Mouse (Mus musculus): Measurements from ENCODE around the gene Lhfp. TPM values are rescaled to one million over a fixed set of nuclear protein-coding genes. Genes with fewer than 3 reads are reported as not detected.

Gene Lhfp
- total and polyA plus RNA-seq, 2 experiments = 10.6 to 15.3 TPM

DNA sequence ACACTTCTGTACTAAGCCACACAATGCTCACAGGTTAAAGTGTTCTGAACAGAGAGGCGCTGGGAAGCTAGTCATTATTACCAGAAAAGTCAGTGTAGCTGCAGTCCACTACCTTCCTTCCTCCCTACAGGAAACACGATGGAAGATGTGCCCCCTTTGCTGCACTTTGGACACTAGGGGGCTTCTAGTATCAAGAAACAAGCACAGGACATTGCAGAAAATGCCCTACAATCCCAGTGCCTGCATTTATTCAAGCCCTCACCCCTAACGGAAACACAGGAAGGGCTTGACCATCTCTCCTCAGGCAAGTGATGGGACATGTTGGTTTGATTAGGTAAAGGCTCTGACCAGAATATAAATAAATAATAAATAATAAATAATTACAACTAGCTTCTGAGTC, 7.9 kb upstream of the Lhfp start:
- Histone ChIP-seq H3K79me2 (ENCODE audit: control insufficient read depth, insufficient read depth, low read length) (no peaks in the 10 kb centered on the region), H3K36me3 (ENCODE audit: control insufficient read depth, insufficient read depth, low read length) (no peaks in the 10 kb centered on the region), H3K9ac (ENCODE audit: low read depth, low read length) (no peak overlapping the region), H3K4me1 (ENCODE audit: control insufficient read depth, insufficient read depth, low read length) (no peaks in the 10 kb centered on the region), H3K27ac (replicated peaks; ENCODE audit: insufficient read depth, low read depth, low read length) (no peak overlapping the region), H3K27me3 (ENCODE audit: control insufficient read depth, insufficient read depth, low read length) (0 out of 2 replicates have a peak, but pooled peaks cover 2% of the 10 kb centered on the region), H3K4me3 (ENCODE audit: insufficient read depth, low read depth, low read length) (no peak overlapping the region)
- no peak for TF ChIP-seq CTCF (IDR thresholded peaks at IDR 0.05; ENCODE audit: low read depth, low read length)
- TF ChIP-seq POLR2A (IDR thresholded peaks at IDR 0.05; ENCODE audit: extremely low read depth, insufficient read depth, low read length) = no peak
- 30% methylated on average over 3 of the region's 3 CpGs for WGBS
- no peak for DNase-seq (ENCODE audit: extremely low read depth, low read depth, low spot score)

DNA sequence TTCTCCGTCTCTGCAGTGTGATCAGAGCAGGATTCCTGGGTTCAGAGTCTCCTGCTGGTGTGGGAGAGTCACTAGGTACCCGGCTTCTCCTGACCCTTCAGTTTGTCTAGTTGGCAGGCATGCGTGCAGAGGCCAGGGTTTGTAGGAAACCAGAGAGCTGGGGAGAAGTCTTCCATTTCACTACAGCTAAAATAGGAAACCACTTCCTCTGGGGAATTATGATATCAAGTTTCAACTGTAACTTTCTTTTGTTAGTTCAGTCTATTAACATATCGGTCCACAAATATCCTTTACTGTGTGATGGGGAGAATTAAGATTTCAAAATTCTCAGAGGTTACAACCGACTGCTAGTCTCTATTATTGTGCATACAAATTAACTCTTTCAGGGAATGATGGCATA, 5.3 kb upstream of the Lhfp start:
- no peaks in the 10 kb centered on the region for H3K79me2 ChIP-seq (ENCODE audit: control insufficient read depth, insufficient read depth, low read length)
- H3K4me1 ChIP-seq (ENCODE audit: control insufficient read depth, insufficient read depth, low read length) = no peaks in the 10 kb centered on the region
- H3K27ac ChIP-seq (replicated peaks; ENCODE audit: insufficient read depth, low read depth, low read length) = no peak overlapping the region
- H3K27me3 ChIP-seq (ENCODE audit: control insufficient read depth, insufficient read depth, low read length) = no peaks in the 10 kb centered on the region
- 70% methylated on average over 5 of the region's 5 CpGs for WGBS
- no peaks in the 10 kb centered on the region for H3K36me3 ChIP-seq (ENCODE audit: control insufficient read depth, insufficient read depth, low read length)
- no peak overlapping the region for H3K4me3 ChIP-seq (ENCODE audit: insufficient read depth, low read depth, low read length)
- TF ChIP-seq POLR2A (IDR thresholded peaks at IDR 0.05; ENCODE audit: extremely low read depth, insufficient read depth, low read length) (no peak), CTCF (IDR thresholded peaks at IDR 0.05; ENCODE audit: low read depth, low read length) (no peak)
- H3K9ac ChIP-seq (ENCODE audit: low read depth, low read length) = no peak overlapping the region
- no peak for DNase-seq (ENCODE audit: extremely low read depth, low read depth, low spot score)

DNA sequence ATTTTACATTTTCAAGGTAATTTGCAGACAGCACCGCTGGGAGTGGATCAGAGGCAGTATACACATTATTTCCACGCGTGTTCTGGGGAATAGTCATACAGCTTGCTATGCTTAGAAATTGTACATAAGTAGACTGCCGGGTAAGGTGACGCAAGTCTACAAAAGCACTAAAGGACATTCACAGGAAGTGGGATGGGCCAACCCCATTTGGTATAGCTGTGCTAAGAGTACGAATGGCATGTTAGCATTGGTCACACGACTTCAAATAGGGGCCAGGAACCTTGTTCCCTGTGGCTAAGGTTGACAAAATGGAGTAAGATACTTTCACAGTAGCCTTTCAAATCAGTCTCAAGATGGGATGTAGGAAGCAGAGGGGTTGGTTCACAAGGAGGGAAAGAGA, 4.4 kb upstream of the Lhfp start:
- no peak for DNase-seq (ENCODE audit: extremely low read depth, low read depth, low spot score)
- TF ChIP-seq CTCF (IDR thresholded peaks at IDR 0.05; ENCODE audit: low read depth, low read length) (no peak), POLR2A (IDR thresholded peaks at IDR 0.05; ENCODE audit: extremely low read depth, insufficient read depth, low read length) (no peak)
- Histone ChIP-seq H3K4me1 (ENCODE audit: control insufficient read depth, insufficient read depth, low read length) (peaks cover 3% of the 10 kb centered on the region; the same call in 1 of the 2 replicates), H3K4me3 (ENCODE audit: insufficient read depth, low read depth, low read length) (no peak overlapping the region), H3K27me3 (ENCODE audit: control insufficient read depth, insufficient read depth, low read length) (peaks cover 7% of the 10 kb centered on the region; the same call in 1 of the 2 replicates), H3K9ac (ENCODE audit: low read depth, low read length) (no peak overlapping the region), H3K79me2 (ENCODE audit: control insufficient read depth, insufficient read depth, low read length) (no peaks in the 10 kb centered on the region), H3K36me3 (ENCODE audit: control insufficient read depth, insufficient read depth, low read length) (no peaks in the 10 kb centered on the region), H3K27ac (replicated peaks; ENCODE audit: insufficient read depth, low read depth, low read length) (no peak overlapping the region)
- 79% methylated on average over 7 of the region's 7 CpGs for WGBS

DNA sequence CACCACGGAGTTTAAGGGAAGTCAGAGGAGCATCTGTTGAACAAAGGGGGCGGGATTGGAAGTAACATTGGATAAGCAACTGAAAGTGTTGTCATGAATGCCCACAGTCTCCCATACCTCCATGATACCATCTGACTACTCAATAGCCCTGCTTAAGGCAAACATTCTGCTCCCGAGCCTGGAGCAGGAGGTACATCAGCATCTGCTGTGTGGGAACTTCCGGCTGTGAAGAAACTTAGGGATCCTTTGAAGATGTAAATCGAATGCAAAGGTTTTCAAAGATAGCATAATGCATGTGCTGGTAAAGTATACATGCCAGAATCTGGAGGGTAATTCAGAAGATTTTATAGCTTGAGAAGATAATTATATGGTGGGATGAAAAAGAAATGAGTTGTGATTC, 2.4 kb upstream of the Lhfp start:
- Histone ChIP-seq H3K36me3 (ENCODE audit: control insufficient read depth, insufficient read depth, low read length) (no peaks in the 10 kb centered on the region), H3K27me3 (ENCODE audit: control insufficient read depth, insufficient read depth, low read length) (peaks cover 10% of the 10 kb centered on the region), H3K9ac (ENCODE audit: low read depth, low read length) (no peak overlapping the region), H3K4me3 (ENCODE audit: insufficient read depth, low read depth, low read length) (no peak overlapping the region), H3K79me2 (ENCODE audit: control insufficient read depth, insufficient read depth, low read length) (no peaks in the 10 kb centered on the region), H3K4me1 (ENCODE audit: control insufficient read depth, insufficient read depth, low read length) (peaks cover 3% of the 10 kb centered on the region; the same call in 1 of the 2 replicates), H3K27ac (replicated peaks; ENCODE audit: insufficient read depth, low read depth, low read length) (no peak overlapping the region)
- DNase-seq (ENCODE audit: extremely low read depth, low read depth, low spot score) = no peak
- TF ChIP-seq POLR2A (IDR thresholded peaks at IDR 0.05; ENCODE audit: extremely low read depth, insufficient read depth, low read length) (no peak), CTCF (IDR thresholded peaks at IDR 0.05; ENCODE audit: low read depth, low read length) (no peak)
- WGBS = 62% methylated on average over 5 of the region's 5 CpGs

DNA sequence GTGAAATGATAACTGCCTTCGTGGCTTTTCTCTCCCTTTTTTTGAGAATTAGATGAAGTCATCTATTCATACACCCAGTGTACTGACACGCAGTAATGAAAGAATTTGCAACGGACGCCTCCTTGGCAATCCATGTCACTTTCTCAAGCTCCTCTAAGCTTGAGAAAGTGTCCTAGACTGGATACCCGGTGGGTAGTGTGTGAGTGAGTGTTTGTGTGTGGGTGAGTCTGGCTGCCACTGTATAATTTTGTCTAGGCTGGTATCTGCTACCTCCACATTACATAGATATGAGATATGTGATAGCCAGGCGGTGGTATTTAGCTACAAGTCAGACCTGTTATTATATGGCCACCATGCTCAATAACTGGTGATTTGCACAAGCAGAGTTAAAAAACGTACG, 1.6 kb upstream of the Lhfp start:
- TF ChIP-seq POLR2A (IDR thresholded peaks at IDR 0.05; ENCODE audit: extremely low read depth, insufficient read depth, low read length) = no peak
- no peak for TF ChIP-seq CTCF (IDR thresholded peaks at IDR 0.05; ENCODE audit: low read depth, low read length)
- no peak overlapping the region for H3K4me3 ChIP-seq (ENCODE audit: insufficient read depth, low read depth, low read length)
- no peak overlapping the region for H3K9ac ChIP-seq (ENCODE audit: low read depth, low read length)
- H3K36me3 ChIP-seq (ENCODE audit: control insufficient read depth, insufficient read depth, low read length) = no peaks in the 10 kb centered on the region
- peaks cover 10% of the 10 kb centered on the region for H3K27me3 ChIP-seq (ENCODE audit: control insufficient read depth, insufficient read depth, low read length)
- H3K27ac ChIP-seq (replicated peaks; ENCODE audit: insufficient read depth, low read depth, low read length) = no peak overlapping the region
- no peak for DNase-seq (ENCODE audit: extremely low read depth, low read depth, low spot score)
- H3K4me1 ChIP-seq (ENCODE audit: control insufficient read depth, insufficient read depth, low read length) = peaks cover 3% of the 10 kb centered on the region; the same call in 1 of the 2 replicates
- 80% methylated on average over 8 of the region's 8 CpGs for WGBS
- no peaks in the 10 kb centered on the region for H3K79me2 ChIP-seq (ENCODE audit: control insufficient read depth, insufficient read depth, low read length)

DNA sequence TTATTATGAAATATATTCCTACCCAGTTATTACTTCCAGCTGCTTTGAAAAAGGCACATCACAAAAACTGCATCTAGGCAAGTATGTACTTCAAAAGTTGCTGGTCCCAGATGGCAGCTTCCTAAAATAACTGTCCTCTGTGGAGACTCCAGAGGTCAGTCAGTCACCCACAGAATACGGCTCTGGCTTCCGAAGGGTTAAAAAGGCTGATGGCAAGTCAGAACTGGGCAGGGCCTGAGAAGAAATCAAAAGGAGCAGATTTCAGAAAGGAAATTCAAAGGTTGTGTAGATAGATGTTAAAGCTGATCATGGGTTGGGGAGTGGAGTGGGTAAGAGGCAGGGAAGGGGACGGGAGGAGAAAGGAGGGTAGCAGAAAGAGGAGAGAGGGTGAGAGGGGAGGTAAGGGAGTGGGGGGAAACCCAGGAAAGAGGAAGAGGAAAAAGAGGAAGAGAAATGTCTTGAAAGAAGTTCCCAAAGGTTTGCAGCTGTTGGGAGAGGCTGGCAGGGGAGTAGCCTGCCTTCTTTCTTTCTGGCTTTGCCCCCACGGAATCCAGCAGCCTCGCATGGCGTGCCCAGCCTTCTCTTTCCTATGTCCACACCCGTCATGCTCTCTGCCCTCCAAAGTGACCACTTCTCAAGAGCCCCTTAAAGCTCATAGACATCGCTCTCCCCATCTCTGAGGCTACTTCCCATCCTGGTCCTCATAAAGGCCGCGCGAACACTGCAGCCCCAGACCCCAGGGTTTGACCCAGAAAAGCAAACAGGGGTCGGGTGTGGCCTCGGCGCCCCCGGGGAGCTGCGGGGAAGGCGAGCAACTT, 526 bp upstream of the Lhfp start:
- Histone ChIP-seq H3K27ac (replicated peaks; ENCODE audit: insufficient read depth, low read depth, low read length) (no peak overlapping the region), H3K4me1 (ENCODE audit: control insufficient read depth, insufficient read depth, low read length) (peaks cover 3% of the 10 kb centered on the region; the same call in 1 of the 2 replicates), H3K79me2 (ENCODE audit: control insufficient read depth, insufficient read depth, low read length) (no peaks in the 10 kb centered on the region; the same call in 1 of the 2 replicates), H3K4me3 (ENCODE audit: insufficient read depth, low read depth, low read length) (peak overlapping the region; percentile 72), H3K36me3 (ENCODE audit: control insufficient read depth, insufficient read depth, low read length) (no peaks in the 10 kb centered on the region), H3K27me3 (ENCODE audit: control insufficient read depth, insufficient read depth, low read length) (peaks cover 10% of the 10 kb centered on the region), H3K9ac (ENCODE audit: low read depth, low read length) (peak overlapping the region; percentile 57)
- WGBS = 13% methylated on average over 17 of the region's 17 CpGs
- DNase-seq (ENCODE audit: extremely low read depth, low read depth, low spot score) = no peak
- no peak for TF ChIP-seq POLR2A (IDR thresholded peaks at IDR 0.05; ENCODE audit: extremely low read depth, insufficient read depth, low read length)
- TF ChIP-seq CTCF (IDR thresholded peaks at IDR 0.05; ENCODE audit: low read depth, low read length) = no peak
